9 mouse cellular contexts compared by ENCODE assay signal in genomic region chr2:168445211-168445810, GRCm38 (mm10).
DNase-seq lines count a peak whose midpoint lies in the region; TF ChIP-seq lines count a peak whose summit lies in the region.
"Had no signal": no experiment of that assay in that cellular context is flagged by ENCODE, and none has a peak within 500 bp of the region (broad histone marks: within the 10 kb centered on the region; RNA-seq: fewer than 3 reads in every experiment).

No protein-coding gene starts in this region.

- H3K9me3 ChIP-seq in E14TG2a.4 (ENCODE audit: low read length) = peaks cover 4% of the 10 kb centered on the region
- 0 out of 2 replicates have a peak, but pooled peaks cover 6% of the 10 kb centered on the region for H3K9me3 ChIP-seq in embryonic facial prominence, embryonic 10.5 days
- H3K9me3 ChIP-seq: heart, embryonic 15.5 days had no signal

- intact Hi-C loops in heart, postnatal 36 days (cut with DNase I) = loop anchor here (1.0 to 5.0 kb wide), 3 partner anchors 173 to 328 kb away; no protein-coding TSS in a partner anchor

- H3K36me3 ChIP-seq in E14TG2a.4 (ENCODE audit: insufficient read depth, low read length) = no peaks in the 10 kb centered on the region
- H3K36me3 ChIP-seq in embryonic facial prominence, embryonic 10.5 days (replicated peaks) = no peaks in the 10 kb centered on the region
- H3K36me3 ChIP-seq: heart, embryonic 15.5 days had no signal

- TF ChIP-seq CTCF in E14TG2a.4 (conservative IDR thresholded peaks at IDR 0.05; ENCODE audit: low read length) = peak; percentile 78

- H3K27me3 ChIP-seq in E14TG2a.4 (ENCODE audit: insufficient read depth, low read length) = peaks cover 44% of the 10 kb centered on the region
- peaks cover 7% of the 10 kb centered on the region for H3K27me3 ChIP-seq in embryonic facial prominence, embryonic 10.5 days (replicated peaks; ENCODE audit: low read depth, poor library complexity, severe bottlenecking)

- no peak overlapping the region for H3K4me3 ChIP-seq in E14TG2a.4 (replicated peaks; ENCODE audit: low read length)
- H3K4me3 ChIP-seq in embryonic facial prominence, embryonic 10.5 days = no peak overlapping the region
- H3K4me3 ChIP-seq: heart, embryonic 15.5 days had no signal

- WGBS in embryonic facial prominence, embryonic 10.5 days = 38% methylated on average over 10 of the region's 10 CpGs

- peak; percentile 73 for DNase-seq in adrenal gland, postnatal 10 days
- peak; percentile 75 for DNase-seq in embryonic facial prominence, embryonic 10.5 days (ENCODE audit: low spot score)
- DNase-seq in heart, postnatal 36 days = peak; percentile 49 to 60
- peak; percentile 45 to 54 for DNase-seq in layer of hippocampus, postnatal 36 days
- DNase-seq in mesoderm, embryonic 11.5 days (ENCODE audit: low read depth, low spot score) = peak; percentile 77
- DNase-seq in right cerebral cortex, postnatal 25 days = peak; percentile 65
- DNase-seq in yolk sac, embryonic 10.5 days (ENCODE audit: low spot score) = peak; percentile 40

- H3K4me1 ChIP-seq in E14TG2a.4 (replicated peaks; ENCODE audit: low read depth, low read length) = peaks cover 17% of the 10 kb centered on the region
- H3K4me1 ChIP-seq in embryonic facial prominence, embryonic 10.5 days = peaks cover 26% of the 10 kb centered on the region

- H3K27ac ChIP-seq in embryonic facial prominence, embryonic 10.5 days (replicated peaks) = no peak overlapping the region
- H3K27ac ChIP-seq: heart, embryonic 15.5 days had no signal
